Mouse (Mus musculus) megakaryocyte, embryonic 14.5 days (primary cell): ENCODE data around the gene Acbd3.

Source experiments
- FLI1 ChIP-seq: IDR thresholded peaks from 2 replicates; pipeline ENCODE4 v1.6.1; 2012; ENCODE audit warnings: low read length, inconsistent platforms, mixed read lengths
- GATA1 ChIP-seq: IDR thresholded peaks from 3 replicates; pipeline ENCODE4 v1.6.1; 2012; ENCODE audit warnings: mixed read lengths, low read length, inconsistent platforms, borderline replicate concordance

GRCm38 (mm10) chr1:180768334-180769168 is 42.7 kb downstream of the Acbd3 start:
- TF ChIP-seq GATA1 (no peak), FLI1 (no peak)
